Mouse (Mus musculus) CH12.LX (cell line): ENCODE measurements around the gene 4930539E08Rik. TPM values are rescaled to one million over a fixed set of nuclear protein-coding genes. Genes with fewer than 3 reads are reported as not detected.

ENCODE experiments used
- DNase-seq: peaks from one replicate; pipeline ENCODE4 v3.0.0-alpha.2; 2013; ENCODE audit errors: extremely low read depth
- H3K27ac ChIP-seq: 2 replicates; pipeline ENCODE4 v1.5.1; 2012; ENCODE audit warnings: low read depth, mild to moderate bottlenecking, control low read depth, moderate library complexity; ENCODE audit not compliant: insufficient read depth
- H3K27me3 ChIP-seq: replicated peaks from 2 replicates; pipeline ENCODE3; 2012; ENCODE audit warnings: inconsistent platforms
- H3K36me3 ChIP-seq, 2 experiments: replicated peaks in 1 of 2; 2 replicates each; pipeline versions ENCODE3 to v1.6.1; 2012; ENCODE audit warnings: inconsistent platforms in 1 of 2, low read length in 1 of 2, mild to moderate bottlenecking in 1 of 2, mixed read lengths in 1 of 2, moderate library complexity in 1 of 2; ENCODE audit not compliant: control insufficient read depth in 1 of 2, insufficient read depth in 1 of 2
- H3K4me1 ChIP-seq, 2 experiments: 2 replicates each; pipeline ENCODE4 v1.6.1; 2012; ENCODE audit warnings: inconsistent platforms in 1 of 2, moderate library complexity in 1 of 2; ENCODE audit not compliant: insufficient read depth in 2 of 2, control insufficient read depth in 1 of 2
- H3K4me2 ChIP-seq: 2 replicates; pipeline ENCODE4 v1.6.1; 2012; ENCODE audit warnings: low read depth, mild to moderate bottlenecking, control low read depth; ENCODE audit not compliant: poor library complexity, insufficient read depth, severe bottlenecking
- H3K4me3 ChIP-seq, 3 experiments: fragments of 150-350 bp in 1 of 3; sonication (generic) in 1 of 3; replicated peaks in 1 of 3; 2 replicates each; pipeline versions ENCODE3 to v1.5.1; 2011 to 2012; ENCODE audit warnings: low read depth in 2 of 3, low read length in 2 of 3, mild to moderate bottlenecking in 2 of 3, moderate library complexity in 2 of 3, control low read depth in 1 of 3, improper control_type of control experiment in 1 of 3, inconsistent platforms in 1 of 3, mixed read lengths in 1 of 3; ENCODE audit not compliant: poor library complexity in 1 of 3
- H3K79me2 ChIP-seq: replicated peaks from 2 replicates; pipeline ENCODE4 v1.6.1; 2012; ENCODE audit warnings: mild to moderate bottlenecking, moderate library complexity; ENCODE audit not compliant: control insufficient read depth, poor library complexity, insufficient read depth, severe bottlenecking; ENCODE audit errors: extremely low read depth
- H3K9ac ChIP-seq: 2 replicates; pipeline ENCODE4 v1.6.1; 2012; ENCODE audit warnings: low read depth, mild to moderate bottlenecking, control low read depth, moderate library complexity; ENCODE audit not compliant: insufficient read depth
- H3K9me3 ChIP-seq: replicated peaks from 2 replicates; pipeline ENCODE3; 2012; ENCODE audit warnings: low read length, inconsistent platforms, mixed read lengths
- BHLHE40 ChIP-seq: IDR thresholded peaks from 2 replicates; pipeline ENCODE4 v1.6.1; 2011; ENCODE audit warnings: mild to moderate bottlenecking, low read depth, low read length, improper control_type of control experiment
- CHD1 ChIP-seq: IDR thresholded peaks from 2 replicates; pipeline ENCODE4 v1.6.1; 2012; ENCODE audit warnings: low read depth, low read length, improper control_type of control experiment, inconsistent platforms
- CHD2 ChIP-seq: IDR thresholded peaks from 2 replicates; pipeline ENCODE4 v1.6.1; 2011; ENCODE audit warnings: low read length, improper control_type of control experiment
- CTCF ChIP-seq, 2 experiments: IDR thresholded peaks in 1 of 2; conservative IDR thresholded peaks in 1 of 2; 2 replicates each; pipeline ENCODE4 v1.5.1; 2011 to 2012; ENCODE audit warnings: low read depth in 2 of 2, low read length in 2 of 2, improper control_type of control experiment in 1 of 2, inconsistent platforms in 1 of 2, mild to moderate bottlenecking in 1 of 2, moderate library complexity in 1 of 2
- E2F4 ChIP-seq: IDR thresholded peaks from 2 replicates; pipeline ENCODE4 v1.6.1; 2011; ENCODE audit warnings: low read depth, low read length, improper control_type of control experiment; ENCODE audit not compliant: insufficient replicate concordance
- ETS1 ChIP-seq: conservative IDR thresholded peaks from 2 replicates; pipeline ENCODE4 v1.6.1; 2012; ENCODE audit warnings: low read depth, mild to moderate bottlenecking, inconsistent platforms, low read length, improper control_type of control experiment, moderate library complexity
- GABPA ChIP-seq: IDR thresholded peaks from 2 replicates; pipeline ENCODE4 v1.6.1; 2012; ENCODE audit warnings: low read depth, low read length, improper control_type of control experiment, inconsistent platforms; ENCODE audit not compliant: insufficient replicate concordance
- HCFC1 ChIP-seq: IDR thresholded peaks from 2 replicates; pipeline ENCODE4 v1.6.1; 2012; ENCODE audit warnings: low read depth, mild to moderate bottlenecking, inconsistent platforms, low read length, improper control_type of control experiment
- IRF4 ChIP-seq: IDR thresholded peaks from 2 replicates; pipeline ENCODE4 v1.6.1; 2014; ENCODE audit warnings: low read depth, mild to moderate bottlenecking, inconsistent platforms, low read length, improper control_type of control experiment
- MAFK ChIP-seq: IDR thresholded peaks from 2 replicates; pipeline ENCODE4 v1.6.1; 2011; ENCODE audit warnings: low read length, improper control_type of control experiment; ENCODE audit not compliant: insufficient replicate concordance
- MAX ChIP-seq: IDR thresholded peaks from 2 replicates; pipeline ENCODE4 v1.6.1; 2011; ENCODE audit warnings: low read length, improper control_type of control experiment
- MAZ ChIP-seq: IDR thresholded peaks from 2 replicates; pipeline ENCODE4 v1.6.1; 2012; ENCODE audit warnings: low read depth, mild to moderate bottlenecking, inconsistent platforms, low read length, improper control_type of control experiment, moderate library complexity
- MEF2A ChIP-seq: IDR thresholded peaks from 2 replicates; pipeline ENCODE4 v1.6.1; 2014; ENCODE audit warnings: low read depth, mild to moderate bottlenecking, inconsistent platforms, low read length, improper control_type of control experiment, borderline replicate concordance
- MXI1 ChIP-seq: IDR thresholded peaks from 2 replicates; pipeline ENCODE4 v1.6.1; 2011; ENCODE audit warnings: mild to moderate bottlenecking, low read depth, low read length, improper control_type of control experiment
- MYC ChIP-seq: IDR thresholded peaks from 2 replicates; pipeline ENCODE4 v1.6.1; 2011; ENCODE audit warnings: low read depth, mild to moderate bottlenecking, improper control_type of control experiment, low read length
- NRF1 ChIP-seq: IDR thresholded peaks from 2 replicates; pipeline ENCODE4 v1.6.1; 2014; ENCODE audit warnings: low read depth, mild to moderate bottlenecking, inconsistent platforms, low read length, improper control_type of control experiment, moderate library complexity
- POLR2AphosphoS2 ChIP-seq: IDR thresholded peaks from 2 replicates; pipeline ENCODE4 v1.6.1; 2011; ENCODE audit warnings: low read depth, low read length, improper control_type of control experiment
- RAD21 ChIP-seq: IDR thresholded peaks from 2 replicates; pipeline ENCODE4 v1.6.1; 2011; ENCODE audit warnings: low read depth, mild to moderate bottlenecking, low read length, improper control_type of control experiment, moderate library complexity
- RCOR1 ChIP-seq: conservative IDR thresholded peaks from 2 replicates; pipeline ENCODE4 v1.6.1; 2012; ENCODE audit warnings: low read depth, mild to moderate bottlenecking, inconsistent platforms, low read length, improper control_type of control experiment
- TBP ChIP-seq: conservative IDR thresholded peaks from 2 replicates; pipeline ENCODE4 v1.6.1; 2011; ENCODE audit warnings: low read depth, low read length, improper control_type of control experiment
- TCF12 ChIP-seq: IDR thresholded peaks from 2 replicates; pipeline ENCODE4 v1.6.1; 2014; ENCODE audit warnings: low read depth, mild to moderate bottlenecking, inconsistent platforms, low read length, improper control_type of control experiment
- ZKSCAN1 ChIP-seq: IDR thresholded peaks from 2 replicates; pipeline ENCODE4 v1.6.1; 2012; ENCODE audit warnings: low read depth, inconsistent platforms, low read length, improper control_type of control experiment, borderline replicate concordance
- ZMIZ1 ChIP-seq: IDR thresholded peaks from 2 replicates; pipeline ENCODE4 v1.6.1; 2012; ENCODE audit warnings: low read depth, mild to moderate bottlenecking, inconsistent platforms, low read length, improper control_type of control experiment
- ZNF384 ChIP-seq: IDR thresholded peaks from 2 replicates; pipeline ENCODE4 v1.6.1; 2012; ENCODE audit warnings: low read depth, low read length, improper control_type of control experiment, inconsistent platforms
- dilution Hi-C: fragments of 300-500 bp; cut with MboI; formaldehyde crosslinking; loops from 2 replicates; pipeline ENCODE4 v1.14.3; 2020; ENCODE audit warnings: low sequenced_read_pairs; ENCODE audit not compliant: extremely low pct_unique_long_range_greater_than_20kb, extremely low pct_ligation_motif_present
- in situ Hi-C: fragments of 300-500 bp; cut with MboI; formaldehyde crosslinking; loops from 3 replicates; pipeline ENCODE4 v1.14.3; 2019; ENCODE audit warnings: low sequenced_read_pairs, low pct_ligation_motif_present, low pct_unique_long_range_greater_than_20kb, mixed read lengths
- polyA plus RNA-seq: library from polyadenylated mRNA; unstranded; fragments of >175 nt; gene quantifications from 2 replicates; pipeline ENCODE4 v1.2.1, GENCODE M21; 2012; ENCODE audit warnings: low read depth; ENCODE audit not compliant: insufficient read length
- total RNA-seq, 2 experiments: library from RNA; depleted of rRNA; stranded (reverse); fragments of 300-350 nt in 1 of 2; fragments of >200 nt in 1 of 2; gene quantifications; 2 replicates each; pipeline ENCODE4 v1.2.3; 2012 to 2014

Gene 4930539E08Rik
- total and polyA plus RNA-seq, 3 experiments, result 0.62 to 1.4 (median 1.4) TPM

DNA sequence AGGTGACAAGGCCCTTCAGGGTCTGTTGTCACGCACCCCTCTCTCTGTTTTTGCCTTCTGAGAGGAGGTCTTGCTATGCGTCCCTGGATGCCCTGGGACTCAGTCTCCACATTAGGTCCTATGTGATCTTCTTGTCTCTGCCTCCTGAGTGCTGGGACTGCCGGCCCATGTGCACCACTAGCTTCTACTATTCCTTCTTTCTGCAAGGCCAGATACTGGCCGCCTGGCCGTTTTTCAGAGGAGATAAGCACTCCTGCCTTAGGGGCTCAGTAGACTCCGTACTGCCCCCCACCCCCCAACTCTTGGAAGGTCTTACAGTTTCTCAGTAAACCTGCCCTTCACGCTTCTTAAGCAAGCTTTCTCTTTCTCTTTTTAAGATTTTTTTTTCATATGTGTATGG lies 21.0 kb upstream of the 4930539E08Rik start:
- no peak for DNase-seq
- H3K36me3 ChIP-seq, result no peaks in the 10 kb centered on the region
- dilution Hi-C loops (no loop called here), in situ Hi-C loops (no loop called here)
- no peak overlapping the region for H3K27ac ChIP-seq
- TF ChIP-seq IRF4, result no peak
- no peak for TF ChIP-seq ZNF384
- no peak for TF ChIP-seq MAX
- TF ChIP-seq E2F4, result no peak
- TF ChIP-seq TCF12, result no peak
- no peak for TF ChIP-seq CHD1
- no peak for TF ChIP-seq MAFK
- no peak for TF ChIP-seq TBP
- H3K79me2 ChIP-seq, result no peaks in the 10 kb centered on the region
- H3K4me2 ChIP-seq, result no peak overlapping the region
- no peak overlapping the region for H3K4me3 ChIP-seq
- no peaks in the 10 kb centered on the region for H3K4me1 ChIP-seq
- H3K27me3 ChIP-seq, result no peaks in the 10 kb centered on the region
- H3K9me3 ChIP-seq, result peaks cover 10% of the 10 kb centered on the region
- H3K9ac ChIP-seq, result no peak overlapping the region

DNA sequence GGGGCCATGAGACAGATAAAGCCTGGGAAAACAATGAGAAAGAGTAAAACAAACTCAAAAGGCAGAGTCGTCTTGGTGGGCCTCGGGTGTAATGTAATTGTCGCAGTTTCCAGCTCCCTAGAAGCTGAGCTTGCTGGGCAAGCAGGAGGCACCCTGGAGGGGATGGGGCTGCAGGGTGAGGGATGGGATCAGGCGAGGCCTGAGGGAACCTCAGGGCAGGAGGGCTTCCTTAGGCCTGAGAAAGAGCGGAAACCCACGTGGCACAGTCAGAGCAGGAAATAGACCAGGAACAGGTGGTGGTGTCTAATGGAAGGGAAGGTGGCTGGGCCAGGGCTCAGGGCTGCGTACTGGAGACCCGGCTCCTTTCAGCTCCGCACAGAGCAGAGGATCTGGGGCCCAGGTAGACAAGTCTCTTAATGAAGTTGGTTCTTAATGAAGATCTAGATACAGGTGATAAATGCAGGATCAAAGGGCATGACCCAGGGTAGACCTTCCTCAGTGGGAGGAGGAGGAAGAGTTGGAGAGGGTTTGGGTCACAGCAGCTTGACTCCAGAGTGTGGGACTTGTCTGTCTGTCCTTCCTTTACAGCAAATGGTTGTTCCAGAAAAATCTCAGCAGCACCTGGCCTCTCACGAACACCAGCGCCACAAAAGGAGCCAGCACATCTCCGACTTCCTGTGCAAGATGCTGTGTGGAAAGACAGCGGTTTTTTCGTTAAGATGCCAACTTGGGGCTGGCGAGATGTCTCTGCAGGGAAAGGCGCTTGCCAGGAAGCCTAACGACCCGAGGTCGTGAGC lies 19.2 kb upstream of the 4930539E08Rik start:
- DNase-seq, result no peak
- H3K9me3 ChIP-seq, result peaks cover 6% of the 10 kb centered on the region
- in situ Hi-C loops (no loop called here), dilution Hi-C loops (no loop called here)
- no peak overlapping the region for H3K4me3 ChIP-seq
- H3K36me3 ChIP-seq, result no peaks in the 10 kb centered on the region
- H3K27me3 ChIP-seq, result no peaks in the 10 kb centered on the region
- TF ChIP-seq TBP, result no peak
- TF ChIP-seq MYC, result no peak
- TF ChIP-seq MAZ, result no peak
- TF ChIP-seq RCOR1, result no peak
- no peak for TF ChIP-seq BHLHE40
- TF ChIP-seq ZMIZ1, result no peak
- TF ChIP-seq RAD21, result no peak
- no peak for TF ChIP-seq MXI1
- TF ChIP-seq CHD2, result no peak
- TF ChIP-seq HCFC1, result no peak
- TF ChIP-seq ZKSCAN1, result no peak
- TF ChIP-seq ETS1, result no peak
- no peak for TF ChIP-seq POLR2AphosphoS2
- TF ChIP-seq GABPA, result no peak
- no peak for TF ChIP-seq TCF12
- no peak for TF ChIP-seq NRF1
- no peak for TF ChIP-seq MEF2A
- no peak for TF ChIP-seq ZNF384
- no peak for TF ChIP-seq CTCF (conservative IDR thresholded peaks at IDR 0.05 in 1 of 2, IDR thresholded peaks at IDR 0.05 in 1 of 2; ENCODE audit: low read depth in 2 of 2, low read length in 2 of 2)
- H3K27ac ChIP-seq, result no peak overlapping the region
- H3K4me2 ChIP-seq, result no peak overlapping the region
- H3K9ac ChIP-seq, result no peak overlapping the region
- peaks cover 5 to 9% of the 10 kb centered on the region in 2 experiments for H3K4me1 ChIP-seq
- H3K79me2 ChIP-seq, result no peaks in the 10 kb centered on the region
